Mouse (Mus musculus) brown adipose tissue, adult 24 weeks (tissue): ENCODE measurements at regions not wholly inside any gene's neighbourhood (a gene's known extent, or its start where the extent isn't known, plus 50 kb on each side); places are given as distances from the start of the nearest gene placed in this dataset.

Source experiments
- H3K27ac ChIP-seq: fragments of 200-500 bp; replicated peaks from 2 replicates; pipeline ENCODE4 v1.5.1; 2012; ENCODE audit warnings: low read depth, mild to moderate bottlenecking, low read length
- H3K4me1 ChIP-seq: fragments of 200-500 bp; 2 replicates; pipeline ENCODE4 v1.6.1; 2012; ENCODE audit warnings: low read length, mixed read lengths; ENCODE audit not compliant: control insufficient read depth, insufficient read depth, insufficient read length
- H3K4me3 ChIP-seq: fragments of 200-500 bp; 2 replicates; pipeline ENCODE4 v1.5.1; 2012; ENCODE audit warnings: low read depth, mild to moderate bottlenecking, low read length, moderate library complexity; ENCODE audit not compliant: insufficient read depth

DNA sequence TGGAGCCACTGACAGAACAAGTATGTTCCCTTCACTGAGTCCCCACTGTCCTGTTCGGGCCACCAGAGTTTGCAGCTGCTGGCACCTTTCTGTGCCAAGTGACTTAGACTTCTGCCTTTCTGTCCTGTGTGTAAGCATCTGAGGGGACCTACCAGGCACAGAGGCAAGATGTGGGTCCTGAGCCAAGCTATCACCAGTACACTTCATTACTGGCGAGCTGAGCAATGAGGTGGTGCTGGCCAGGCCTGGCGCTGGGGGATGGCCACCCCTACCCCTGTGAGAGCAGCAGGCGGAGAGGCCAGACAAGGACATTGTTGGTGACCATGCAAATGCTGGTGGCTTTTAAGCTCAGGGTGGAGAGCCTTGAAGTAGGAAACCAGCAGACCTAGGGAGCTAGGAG, 87.6 kb upstream of the Mrps6 start:
- no peak overlapping the region for H3K4me3 ChIP-seq
- no peak overlapping the region for H3K27ac ChIP-seq
- H3K4me1 ChIP-seq, result peaks cover 8% of the 10 kb centered on the region

DNA sequence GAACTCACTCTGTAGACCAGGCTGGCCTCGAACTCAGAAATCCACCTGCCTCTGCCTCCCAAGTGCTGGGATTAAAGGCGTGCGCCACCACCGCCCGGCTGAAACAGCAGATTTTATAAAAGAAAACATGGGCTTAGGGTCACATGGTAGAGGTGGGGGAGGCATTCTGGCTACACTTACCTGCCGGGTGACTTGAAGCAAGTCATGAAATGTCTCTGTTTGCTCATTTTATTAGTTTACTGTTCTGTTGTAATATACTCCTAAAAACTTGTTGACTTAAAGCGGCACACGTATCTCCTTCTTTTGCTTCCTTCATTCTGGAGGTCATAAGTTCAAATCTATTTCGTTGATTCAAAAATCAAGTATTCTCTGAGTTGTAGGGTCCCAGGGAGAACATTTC, 84.9 kb upstream of the Mrps6 start:
- no peak overlapping the region for H3K4me3 ChIP-seq
- H3K27ac ChIP-seq, result no peak overlapping the region
- H3K4me1 ChIP-seq, result peaks cover 8% of the 10 kb centered on the region

DNA sequence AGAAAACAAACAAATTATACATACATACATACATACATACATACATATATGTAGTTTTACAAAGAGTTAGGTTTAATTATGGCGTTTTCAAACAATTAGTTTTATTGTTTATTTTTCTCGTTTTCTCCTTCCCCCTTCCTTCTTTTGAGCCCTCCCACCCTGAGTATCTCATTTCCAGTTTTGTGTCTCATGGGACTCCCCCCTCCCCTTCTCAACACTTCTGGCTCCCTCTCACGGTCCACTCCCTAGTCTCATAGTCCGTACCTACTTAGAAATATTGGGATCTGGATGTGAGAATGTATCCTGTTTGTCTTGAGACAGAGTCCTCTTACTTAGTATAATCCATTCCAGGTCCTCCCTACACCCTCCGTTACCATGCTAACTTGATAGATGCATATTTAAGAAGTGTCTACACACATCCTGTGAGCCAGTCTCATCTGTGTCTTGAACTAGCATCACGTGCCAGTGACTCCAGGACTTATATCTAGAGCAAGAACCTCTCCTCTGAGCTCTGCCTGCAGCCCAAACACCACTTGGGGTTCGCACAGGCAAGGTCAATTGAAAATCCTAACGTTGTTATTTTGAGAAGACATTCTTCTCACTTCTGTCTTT, 81.8 kb upstream of the Mrps6 start:
- no peak overlapping the region for H3K4me3 ChIP-seq
- H3K27ac ChIP-seq, result no peak overlapping the region
- no peaks in the 10 kb centered on the region for H3K4me1 ChIP-seq

DNA sequence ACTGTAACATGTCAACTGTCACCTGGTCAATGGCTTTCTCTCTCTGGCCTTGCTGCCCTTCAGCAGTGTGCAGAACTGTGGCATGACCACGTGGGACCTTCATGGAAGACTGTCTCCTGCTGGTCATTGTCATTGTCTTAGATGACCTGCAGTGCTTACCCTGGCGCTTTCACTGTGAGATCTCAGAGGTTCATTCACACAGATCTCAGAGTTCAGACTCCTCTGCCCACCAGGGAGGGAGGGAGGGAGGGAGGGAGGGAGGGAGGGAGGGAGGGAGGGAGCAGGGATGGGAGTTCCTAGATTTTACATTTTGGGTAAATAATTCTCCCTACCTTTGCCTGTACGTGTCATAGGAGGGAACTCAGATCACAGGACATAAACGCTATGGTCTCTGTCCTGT, 79.6 kb upstream of the Mrps6 start:
- Histone ChIP-seq H3K4me3 (no peak overlapping the region), H3K27ac (no peak overlapping the region)

DNA sequence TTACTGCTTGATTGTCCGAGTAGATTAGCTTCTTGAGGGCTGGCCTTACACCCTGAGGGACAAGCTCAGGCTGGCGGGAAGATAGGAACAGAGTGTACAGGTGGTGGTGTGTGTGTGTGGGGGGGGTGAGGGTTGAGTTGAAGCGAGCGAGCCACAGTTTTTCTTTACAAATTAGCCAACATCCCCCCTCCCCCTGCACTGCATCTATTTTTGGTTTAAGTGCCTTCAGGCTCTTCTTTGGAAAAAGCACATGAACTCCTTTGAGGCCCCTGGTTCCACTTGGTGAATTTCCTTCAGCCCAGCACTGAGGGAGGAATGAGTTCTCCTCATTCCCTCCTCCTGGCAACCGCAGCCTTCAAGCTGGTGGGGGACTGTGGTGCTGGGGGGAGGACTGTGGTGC, 79.2 kb upstream of the Mrps6 start:
- no peaks in the 10 kb centered on the region for H3K4me1 ChIP-seq
- no peak overlapping the region for H3K27ac ChIP-seq
- H3K4me3 ChIP-seq, result no peak overlapping the region

More for the DNA sequence above, 79.6 kb upstream of the Mrps6 start:
- no peaks in the 10 kb centered on the region for H3K4me1 ChIP-seq

- no peaks in the 10 kb centered on the region for H3K4me1 ChIP-seq
- H3K27ac ChIP-seq, result no peak overlapping the region
- no peak overlapping the region for H3K4me3 ChIP-seq
Observed at GRCm38 (mm10) chr16:91980482-91980881, 77.6 kb upstream of the Mrps6 start.

DNA sequence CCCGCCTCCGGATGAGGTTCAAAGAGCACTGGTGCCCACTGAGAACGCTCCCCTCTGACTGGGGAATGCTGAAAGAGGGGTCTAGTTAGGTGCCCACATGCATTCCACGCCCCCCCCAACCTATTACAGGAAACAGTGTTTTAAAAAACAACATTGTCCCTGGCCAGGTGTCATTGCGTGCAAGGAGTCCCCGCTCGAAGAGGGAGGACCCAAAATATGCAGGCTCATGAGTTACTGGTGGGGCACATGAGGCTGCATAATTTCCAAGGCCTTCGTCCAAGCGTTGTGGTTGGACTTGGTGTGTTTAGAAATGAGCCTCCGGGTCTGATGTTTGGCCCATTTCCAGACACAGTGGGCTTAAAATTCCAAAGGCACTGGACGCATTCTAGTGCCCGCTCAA, 72.9 kb upstream of the Mrps6 start:
- H3K27ac ChIP-seq, result no peak overlapping the region

DNA sequence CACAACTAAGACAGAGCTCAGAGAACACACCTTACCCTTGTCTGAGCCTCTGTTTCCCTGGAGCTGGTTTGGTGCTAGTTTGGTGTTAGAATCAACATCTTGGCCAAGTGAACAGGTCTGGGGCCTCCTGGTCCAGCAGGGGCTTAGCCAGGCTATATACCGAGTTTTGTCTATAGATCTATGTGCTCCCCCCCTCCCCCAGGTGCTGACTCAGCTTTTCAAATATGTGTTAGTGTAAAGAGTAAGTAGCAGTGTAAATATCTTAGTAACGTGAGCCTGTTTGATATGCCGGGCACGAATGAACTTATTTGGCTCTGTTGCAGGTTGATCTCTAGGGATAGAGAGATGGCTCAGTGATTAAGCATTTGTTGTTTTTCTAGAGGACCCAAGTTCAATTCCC, 68.7 kb upstream of the Mrps6 start:
- H3K4me1 ChIP-seq, result peaks cover 2% of the 10 kb centered on the region; the same call in 1 of the 2 replicates
- no peak overlapping the region for H3K4me3 ChIP-seq

More for the DNA sequence above, 72.9 kb upstream of the Mrps6 start:
- Histone ChIP-seq H3K4me1 (peaks cover 2% of the 10 kb centered on the region; the same call in 1 of the 2 replicates), H3K4me3 (no peak overlapping the region)

GRCm38 (mm10) chr16:91995459-91996190, 62.4 kb upstream of the Mrps6 start:
- Histone ChIP-seq H3K4me1 (peaks cover 4% of the 10 kb centered on the region), H3K4me3 (peak overlapping the region; percentile 24), H3K27ac (no peak overlapping the region)

More for the DNA sequence above, 68.7 kb upstream of the Mrps6 start:
- no peak overlapping the region for H3K27ac ChIP-seq

GRCm38 (mm10) chr16:92007351-92007750, 50.7 kb upstream of the Mrps6 start:
- Histone ChIP-seq H3K4me1 (0 out of 2 replicates have a peak, but pooled peaks cover 3% of the 10 kb centered on the region), H3K27ac (no peak overlapping the region), H3K4me3 (no peak overlapping the region)
